21 mouse cellular contexts compared by ENCODE assay signal in the genomic region with DNA sequence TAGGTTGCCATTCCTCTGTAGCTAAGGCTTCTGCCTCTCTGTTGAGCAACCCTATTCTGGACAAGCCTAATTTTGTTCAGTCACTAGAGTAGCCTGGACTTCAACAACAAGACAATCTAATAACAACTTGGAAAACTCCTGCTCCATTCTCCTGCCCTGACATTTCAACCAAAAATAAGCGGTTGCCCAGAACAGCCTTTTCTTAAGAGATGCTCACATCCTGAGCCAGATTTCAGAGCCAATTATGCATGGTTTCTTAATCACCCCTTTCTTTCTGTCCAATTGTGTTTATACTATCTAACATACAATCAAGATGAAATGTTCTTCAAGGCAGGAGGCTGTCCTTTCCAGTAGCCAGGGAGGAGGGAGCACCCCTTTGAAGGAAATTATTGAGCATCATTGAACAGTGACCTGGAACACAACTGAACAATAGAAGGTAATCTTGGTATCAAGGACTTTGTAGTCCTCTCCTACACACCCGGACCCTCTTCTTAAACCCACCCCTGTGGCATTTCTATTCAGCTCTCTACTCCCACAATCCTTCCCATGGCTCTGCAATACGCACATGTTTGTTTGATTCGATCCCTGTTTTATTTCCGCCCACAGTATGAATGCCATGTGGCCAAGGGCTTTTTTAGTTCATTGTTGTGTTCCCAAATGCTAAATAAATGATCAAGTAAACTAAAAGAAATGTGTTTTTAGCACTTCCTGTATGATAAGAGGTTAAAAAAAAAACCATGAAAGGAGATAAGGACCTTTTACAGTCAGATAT.
"Had no signal": no experiment of that assay in that cellular context is flagged by ENCODE, and none has a peak within 500 bp of the region (broad histone marks: within the 10 kb centered on the region; RNA-seq: fewer than 3 reads in every experiment).

No protein-coding gene starts in this region.

- H3K4me2 ChIP-seq: lung, embryonic 15.5 days; midbrain, embryonic 11.5 days; midbrain, embryonic 13.5 days; midbrain, embryonic 15.5 days; neural tube, embryonic 12.5 days; stomach, embryonic 15.5 days had no signal

- H3K4me1 ChIP-seq: neural tube, embryonic 12.5 days; stomach, embryonic 15.5 days had no signal

- DNase-seq: liver, postnatal 0 days; lung, adult 2 months; lung, postnatal 14 days; lung, postnatal 36 days; retina, postnatal 1 day; right cerebral cortex, adult 18-20 months; right cerebral cortex, postnatal 25 days; right cerebral cortex, postnatal 4 days; spleen, adult 18-20 months; thymus, adult 18-20 months; thymus, postnatal 14 days; thymus, postnatal 36 days had no signal

- ATAC-seq: liver, postnatal 0 days; lung, postnatal 0 days; midbrain, embryonic 13.5 days; midbrain, embryonic 15.5 days had no signal

- H3K4me3 ChIP-seq: lung, embryonic 15.5 days; megakaryocyte, embryonic 14.5 days; midbrain, embryonic 13.5 days; midbrain, embryonic 15.5 days; neural tube, embryonic 12.5 days; stomach, embryonic 15.5 days had no signal

- H3K9ac ChIP-seq: liver, postnatal 0 days; lung, embryonic 15.5 days; midbrain, embryonic 13.5 days; midbrain, embryonic 15.5 days; neural tube, embryonic 12.5 days; stomach, embryonic 15.5 days had no signal

- H3K27me3 ChIP-seq: lung, embryonic 15.5 days; midbrain, embryonic 13.5 days; midbrain, embryonic 15.5 days; neural tube, embryonic 12.5 days; stomach, embryonic 15.5 days had no signal

- H3K9me3 ChIP-seq: lung, embryonic 15.5 days; megakaryocyte, embryonic 14.5 days; midbrain, embryonic 13.5 days; midbrain, embryonic 15.5 days; neural tube, embryonic 12.5 days; stomach, embryonic 15.5 days had no signal

- H3K27ac ChIP-seq: lung, embryonic 15.5 days; macrophage; midbrain, embryonic 13.5 days; midbrain, embryonic 15.5 days; neural tube, embryonic 12.5 days; stomach, embryonic 15.5 days had no signal

- H3K36me3 ChIP-seq: lung, embryonic 15.5 days; stomach, embryonic 15.5 days had no signal
